Mouse (Mus musculus): ENCODE results near the gene Lsamp. TPM values are rescaled to one million over a fixed set of nuclear protein-coding genes. Genes with fewer than 3 reads are reported as not detected.
A peak's percentile ranks its signal among the peaks of the same experiment; 100 is the strongest.

Gene Lsamp
- polyA plus RNA-seq, 1 experiment from 2014 or later: 10.0 TPM

DNA sequence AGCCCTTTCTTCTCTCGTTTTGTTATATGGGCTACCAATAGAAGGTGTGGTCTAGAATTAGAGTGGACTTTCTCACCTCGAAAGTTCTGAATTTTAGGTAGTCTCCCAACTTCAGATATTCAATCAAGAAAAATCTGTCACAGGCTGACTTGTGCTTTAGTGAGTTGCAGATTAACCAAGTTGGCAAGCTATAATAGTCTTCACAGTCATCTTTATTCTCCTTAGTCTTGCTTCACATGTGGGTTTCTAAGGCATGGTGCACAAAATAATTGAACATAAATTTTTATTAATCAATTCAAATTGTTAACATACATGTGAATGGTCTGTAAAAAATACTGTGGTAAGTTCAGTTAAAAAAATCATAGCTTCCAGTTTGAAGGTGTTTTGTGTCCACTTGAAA is 930.0 kb downstream of the Lsamp start:
- no peaks in the 10 kb centered on the region for H3K4me1 ChIP-seq
- no peak overlapping the region for H3K4me3 ChIP-seq
- no peaks in the 10 kb centered on the region for H3K27me3 ChIP-seq
- H3K36me3 ChIP-seq: no peaks in the 10 kb centered on the region
- ATAC-seq (ENCODE audit: insufficient number of reproducible peaks, low FRiP score, low TSS enrichment, low read depth): no peak
- H3K27ac ChIP-seq: no peak overlapping the region
- H3K9me3 ChIP-seq: no peaks in the 10 kb centered on the region
- no peak overlapping the region for H3K9ac ChIP-seq
- WGBS: 74% methylated on average over 2 of the region's 2 CpGs
- no peak overlapping the region for H3K4me2 ChIP-seq

DNA sequence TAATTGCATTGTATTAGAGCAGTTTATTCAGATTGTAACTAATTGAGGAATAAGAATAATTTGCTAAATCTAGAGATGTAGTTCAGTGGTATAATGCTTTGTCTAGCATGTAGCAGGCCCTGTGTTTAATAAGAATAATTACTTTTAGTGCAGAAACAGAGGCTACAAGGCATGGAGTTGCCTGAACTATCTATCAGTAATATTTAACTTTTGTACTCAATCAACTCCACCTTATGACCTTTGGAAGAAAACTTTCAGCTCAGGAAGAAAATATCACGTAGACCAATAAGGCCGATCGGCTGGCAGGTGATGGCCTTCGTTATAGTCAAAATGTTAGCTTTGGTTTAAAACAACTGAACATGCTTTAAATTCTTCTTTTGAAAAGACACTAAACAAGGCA is 946.4 kb downstream of the Lsamp start:
- no peak for ATAC-seq (ENCODE audit: insufficient number of reproducible peaks, low FRiP score, low TSS enrichment, low read depth)
- 84% methylated on average over 4 of the region's 4 CpGs for WGBS
- Histone ChIP-seq H3K4me3 (no peak overlapping the region), H3K4me1 (no peaks in the 10 kb centered on the region), H3K9ac (no peak overlapping the region), H3K27me3 (no peaks in the 10 kb centered on the region), H3K9me3 (no peaks in the 10 kb centered on the region), H3K4me2 (no peak overlapping the region), H3K27ac (no peak overlapping the region), H3K36me3 (no peaks in the 10 kb centered on the region)

DNA sequence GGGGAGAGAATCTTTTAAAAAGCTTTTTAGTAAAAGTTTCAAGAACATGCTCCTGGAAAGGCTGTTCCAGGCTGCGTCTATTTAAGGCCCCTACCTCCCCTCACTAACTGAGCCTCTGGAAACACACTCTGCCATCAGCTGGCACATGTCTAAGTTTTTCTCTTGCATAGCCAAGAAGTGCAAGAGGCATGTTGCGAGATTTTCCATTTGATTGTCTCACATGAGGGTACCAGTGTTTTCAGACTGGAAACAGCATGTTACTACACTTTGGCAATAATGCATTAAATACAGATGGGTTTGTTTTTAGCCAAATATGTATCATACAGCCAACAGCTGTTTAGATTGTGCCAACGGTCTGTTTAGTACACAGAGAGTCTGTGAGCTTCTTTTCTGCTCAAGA is 958.1 kb downstream of the Lsamp start:
- Histone ChIP-seq H3K27me3 (no peaks in the 10 kb centered on the region), H3K9ac (no peak overlapping the region), H3K9me3 (no peaks in the 10 kb centered on the region), H3K36me3 (no peaks in the 10 kb centered on the region), H3K4me3 (no peak overlapping the region), H3K4me1 (no peaks in the 10 kb centered on the region), H3K27ac (no peak overlapping the region), H3K4me2 (no peak overlapping the region)
- WGBS: 58% methylated on average over 3 of the region's 3 CpGs
- no peak for ATAC-seq (ENCODE audit: insufficient number of reproducible peaks, low FRiP score, low TSS enrichment, low read depth)

DNA sequence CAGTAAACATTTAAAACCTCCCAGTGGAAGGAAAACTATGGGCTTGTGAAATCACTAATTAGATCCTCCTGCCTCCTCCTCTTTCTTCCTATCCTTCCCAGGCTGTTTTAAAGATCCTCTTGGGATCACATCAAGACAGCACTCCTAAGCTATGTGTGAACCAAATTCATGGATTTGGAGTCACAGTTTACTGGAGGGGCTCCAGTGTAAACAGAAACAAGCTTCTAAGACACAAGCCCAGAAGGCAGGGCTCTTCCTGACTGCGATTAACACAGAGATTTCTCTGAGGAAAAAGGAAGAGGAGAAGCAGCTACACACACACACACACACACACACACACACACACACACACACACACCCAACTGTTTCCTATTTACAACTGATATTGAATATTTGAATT is 961.7 kb downstream of the Lsamp start:
- Histone ChIP-seq H3K4me3 (no peak overlapping the region), H3K27me3 (no peaks in the 10 kb centered on the region), H3K9ac (no peak overlapping the region), H3K4me1 (no peaks in the 10 kb centered on the region), H3K4me2 (no peak overlapping the region), H3K27ac (no peak overlapping the region), H3K9me3 (no peaks in the 10 kb centered on the region), H3K36me3 (no peaks in the 10 kb centered on the region)
- no peak for ATAC-seq (ENCODE audit: insufficient number of reproducible peaks, low FRiP score, low TSS enrichment, low read depth)
- 29% methylated on average over 1 of the region's 1 CpGs for WGBS

DNA sequence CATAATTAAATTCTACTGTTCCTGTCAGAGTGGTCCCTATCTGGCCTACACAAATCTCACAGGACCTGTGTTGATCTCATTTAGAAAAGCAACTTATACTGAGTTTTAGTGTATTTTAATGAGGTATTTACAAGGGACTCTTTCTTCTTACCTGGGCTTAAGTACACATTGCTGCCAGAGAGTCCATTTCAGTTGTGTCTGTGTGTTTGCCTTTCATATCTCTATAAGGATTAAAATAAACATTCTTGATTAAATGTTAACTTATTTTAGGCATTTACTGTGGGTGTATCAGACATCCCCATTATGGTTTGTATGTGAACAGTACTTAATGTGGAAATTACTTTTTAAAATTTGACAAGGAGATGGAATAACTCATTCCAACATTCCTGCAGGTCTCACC is 963.9 kb downstream of the Lsamp start:
- H3K4me3 ChIP-seq: no peak overlapping the region
- no peak for ATAC-seq (ENCODE audit: insufficient number of reproducible peaks, low FRiP score, low TSS enrichment, low read depth)
- H3K4me1 ChIP-seq: no peaks in the 10 kb centered on the region
- H3K9ac ChIP-seq: no peak overlapping the region
- no peaks in the 10 kb centered on the region for H3K9me3 ChIP-seq
- no peaks in the 10 kb centered on the region for H3K27me3 ChIP-seq
- H3K36me3 ChIP-seq: no peaks in the 10 kb centered on the region
- H3K4me2 ChIP-seq: no peak overlapping the region
- no peak overlapping the region for H3K27ac ChIP-seq

DNA sequence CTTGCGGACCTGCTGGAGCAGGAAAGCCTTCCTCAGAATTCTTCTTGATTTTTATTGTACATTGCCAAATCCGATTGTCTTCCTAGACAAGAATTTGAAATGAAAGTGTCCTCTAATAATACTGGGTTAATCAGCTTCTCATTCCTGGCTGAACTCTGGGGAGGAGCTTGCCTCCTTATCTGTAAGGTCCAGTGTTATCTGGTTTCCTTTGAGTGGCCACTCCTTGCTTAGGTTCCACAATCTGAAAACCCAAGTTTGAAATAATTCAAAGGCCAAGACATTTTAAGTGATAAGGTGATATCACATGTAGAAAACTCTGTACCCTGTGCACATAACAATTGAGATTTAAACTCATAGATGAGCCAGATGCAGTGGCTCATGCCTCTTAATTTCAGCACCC is 975.0 kb downstream of the Lsamp start:
- Histone ChIP-seq H3K4me1 (no peaks in the 10 kb centered on the region), H3K27me3 (no peaks in the 10 kb centered on the region), H3K27ac (no peak overlapping the region), H3K4me3 (no peak overlapping the region), H3K9ac (no peak overlapping the region), H3K36me3 (no peaks in the 10 kb centered on the region), H3K9me3 (no peaks in the 10 kb centered on the region), H3K4me2 (no peak overlapping the region)
- 75% methylated on average over 2 of the region's 2 CpGs for WGBS
- ATAC-seq (ENCODE audit: insufficient number of reproducible peaks, low FRiP score, low TSS enrichment, low read depth): no peak

DNA sequence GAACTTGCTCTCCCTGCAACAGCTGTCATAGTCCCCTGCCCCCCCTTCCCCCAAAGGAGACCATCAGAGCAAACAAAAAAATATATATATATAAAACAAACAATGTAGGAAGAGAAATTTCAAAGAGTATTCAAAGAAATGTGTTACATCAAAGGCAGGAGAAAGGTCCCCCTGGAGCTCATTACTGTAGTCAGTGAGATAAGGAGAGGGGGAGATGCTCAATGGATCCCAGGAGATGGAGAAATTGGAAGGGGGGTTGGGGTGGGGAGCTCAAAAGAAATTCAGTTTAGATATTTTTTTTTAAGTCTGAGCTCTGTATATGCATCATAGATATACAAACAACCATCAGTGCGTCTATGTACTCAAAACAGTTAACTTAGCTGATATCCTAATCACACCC is 976.4 kb downstream of the Lsamp start:
- no peaks in the 10 kb centered on the region for H3K9me3 ChIP-seq
- no peaks in the 10 kb centered on the region for H3K4me1 ChIP-seq
- H3K27me3 ChIP-seq: no peaks in the 10 kb centered on the region
- no peak overlapping the region for H3K27ac ChIP-seq
- H3K36me3 ChIP-seq: no peaks in the 10 kb centered on the region
- no peak for ATAC-seq (ENCODE audit: insufficient number of reproducible peaks, low FRiP score, low TSS enrichment, low read depth)
- no peak overlapping the region for H3K4me2 ChIP-seq
- WGBS: 77% methylated on average over 1 of the region's 1 CpGs
- no peak overlapping the region for H3K9ac ChIP-seq
- no peak overlapping the region for H3K4me3 ChIP-seq

DNA sequence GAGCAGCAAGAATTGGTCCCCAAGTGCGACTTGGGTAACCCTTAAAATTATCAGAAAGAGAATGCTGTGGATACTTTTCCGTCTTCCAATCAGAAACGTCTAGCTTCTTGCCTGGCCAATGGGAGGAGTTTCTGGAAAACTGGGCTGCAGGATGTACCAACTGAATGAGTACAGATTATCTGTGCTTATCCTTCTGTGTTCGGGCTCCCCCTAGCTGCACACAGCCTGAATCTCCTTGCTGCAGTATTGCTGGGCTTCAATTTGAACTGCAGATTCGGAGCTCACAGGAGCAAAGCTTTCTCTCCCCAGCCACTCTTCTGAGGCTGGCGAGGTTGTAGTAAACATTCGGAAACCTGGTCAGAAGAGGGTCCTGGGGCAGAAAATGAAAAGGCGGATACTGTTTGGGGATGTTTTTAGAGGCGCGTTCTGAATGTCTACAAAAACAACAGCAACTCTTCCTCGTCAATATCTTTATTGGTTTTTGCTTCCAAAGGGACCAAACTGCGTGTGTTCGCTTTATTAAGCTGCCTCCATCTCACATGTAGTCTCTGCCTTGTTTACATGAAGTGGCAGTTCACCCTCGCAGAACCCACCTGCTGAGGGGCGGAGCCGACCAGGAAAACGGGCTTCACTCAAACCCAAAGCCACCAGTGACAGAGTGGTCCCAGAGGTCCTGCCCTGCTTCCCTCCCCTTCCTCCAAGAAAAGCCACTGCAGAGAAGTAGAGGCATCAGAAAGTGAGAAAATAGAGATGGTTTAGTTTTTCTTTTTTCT is 984.1 kb downstream of the Lsamp start:
- peak overlapping the region; percentile 48 for H3K4me2 ChIP-seq
- no peaks in the 10 kb centered on the region for H3K36me3 ChIP-seq
- H3K27ac ChIP-seq: no peak overlapping the region
- 23% methylated on average over 17 of the region's 17 CpGs for WGBS
- H3K9ac ChIP-seq: no peak overlapping the region
- ATAC-seq (ENCODE audit: insufficient number of reproducible peaks, low FRiP score, low TSS enrichment, low read depth): 0 out of 2 replicates have a peak, but pooled peaks have one; percentile 55
- no peaks in the 10 kb centered on the region for H3K9me3 ChIP-seq
- H3K4me1 ChIP-seq: peaks cover 5% of the 10 kb centered on the region
- no peaks in the 10 kb centered on the region for H3K27me3 ChIP-seq
- H3K4me3 ChIP-seq: peak overlapping the region; percentile 28

DNA sequence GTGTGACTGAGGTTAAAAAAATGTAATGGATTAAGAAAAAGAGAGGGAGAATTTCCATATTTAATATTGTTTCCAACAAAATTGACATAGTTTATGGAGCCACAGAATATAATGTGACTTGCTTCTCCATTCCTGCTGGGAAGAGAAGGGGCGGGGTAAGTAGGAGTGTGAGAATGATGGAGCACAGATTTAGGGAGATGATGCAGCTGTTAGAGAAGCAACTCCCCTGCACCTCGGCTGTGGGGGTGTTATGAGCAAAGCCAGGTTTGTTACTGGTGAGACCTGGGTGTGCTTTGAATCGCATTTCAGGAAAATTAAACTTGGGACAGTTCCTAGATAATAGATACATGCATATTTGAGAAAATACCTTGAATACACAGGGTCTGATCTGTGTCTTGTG is 987.2 kb downstream of the Lsamp start:
- H3K9ac ChIP-seq: no peak overlapping the region
- 59% methylated on average over 3 of the region's 3 CpGs for WGBS
- no peaks in the 10 kb centered on the region for H3K27me3 ChIP-seq
- no peaks in the 10 kb centered on the region for H3K36me3 ChIP-seq
- H3K27ac ChIP-seq: no peak overlapping the region
- no peak overlapping the region for H3K4me2 ChIP-seq
- no peaks in the 10 kb centered on the region for H3K9me3 ChIP-seq
- peaks cover 5% of the 10 kb centered on the region for H3K4me1 ChIP-seq
- no peak for ATAC-seq (ENCODE audit: insufficient number of reproducible peaks, low FRiP score, low TSS enrichment, low read depth)
- H3K4me3 ChIP-seq: no peak overlapping the region

DNA sequence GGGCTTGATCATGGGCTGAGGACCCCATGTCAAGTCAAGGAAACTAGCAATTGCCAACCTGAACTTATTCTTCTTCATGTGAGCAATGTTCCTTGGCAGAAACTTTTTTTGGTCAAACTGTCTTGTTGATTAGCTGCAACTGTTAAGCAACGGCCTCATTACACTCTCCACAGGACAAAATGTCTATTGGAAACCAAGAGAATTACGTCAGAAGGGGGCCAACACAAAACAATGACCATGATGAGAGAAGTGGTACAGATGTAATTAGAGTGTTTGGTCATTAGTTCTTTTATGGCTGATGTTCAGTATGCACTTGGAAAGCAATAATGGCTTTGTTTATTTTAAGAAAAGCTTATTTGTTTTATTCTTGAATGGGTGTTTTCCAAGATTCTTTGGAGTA is 989.9 kb downstream of the Lsamp start:
- Histone ChIP-seq H3K4me2 (no peak overlapping the region), H3K4me1 (no peaks in the 10 kb centered on the region), H3K27ac (no peak overlapping the region), H3K9me3 (no peaks in the 10 kb centered on the region), H3K4me3 (no peak overlapping the region), H3K9ac (no peak overlapping the region), H3K36me3 (no peaks in the 10 kb centered on the region), H3K27me3 (no peaks in the 10 kb centered on the region)
- WGBS: 53% methylated on average over 2 of the region's 2 CpGs
- no peak for ATAC-seq (ENCODE audit: insufficient number of reproducible peaks, low FRiP score, low TSS enrichment, low read depth)

DNA sequence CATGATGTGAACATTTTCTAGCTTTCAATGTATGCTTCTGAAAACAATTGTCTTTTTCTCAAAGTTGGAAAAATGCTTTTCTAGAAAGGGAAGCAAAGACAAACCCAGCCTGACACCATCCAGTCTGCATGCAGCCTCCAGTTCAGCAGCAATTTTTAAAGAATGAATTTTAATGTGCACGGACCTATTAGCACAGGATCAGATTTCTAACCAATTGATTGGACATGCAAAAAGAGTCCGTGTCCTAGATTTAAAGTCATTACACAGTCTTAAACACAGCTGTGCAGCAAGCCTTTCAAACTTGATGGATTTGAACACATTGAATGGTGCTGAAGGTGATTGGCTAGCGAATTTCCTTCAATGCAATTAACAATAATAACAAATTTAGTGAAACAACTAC is 998.9 kb downstream of the Lsamp start:
- Histone ChIP-seq H3K4me3 (no peak overlapping the region), H3K9me3 (no peaks in the 10 kb centered on the region), H3K27me3 (no peaks in the 10 kb centered on the region), H3K36me3 (no peaks in the 10 kb centered on the region), H3K4me1 (no peaks in the 10 kb centered on the region), H3K4me2 (no peak overlapping the region), H3K9ac (no peak overlapping the region), H3K27ac (no peak overlapping the region)
- ATAC-seq (ENCODE audit: insufficient number of reproducible peaks, low FRiP score, low TSS enrichment, low read depth): no peak
- WGBS: 52% methylated on average over 3 of the region's 3 CpGs

DNA sequence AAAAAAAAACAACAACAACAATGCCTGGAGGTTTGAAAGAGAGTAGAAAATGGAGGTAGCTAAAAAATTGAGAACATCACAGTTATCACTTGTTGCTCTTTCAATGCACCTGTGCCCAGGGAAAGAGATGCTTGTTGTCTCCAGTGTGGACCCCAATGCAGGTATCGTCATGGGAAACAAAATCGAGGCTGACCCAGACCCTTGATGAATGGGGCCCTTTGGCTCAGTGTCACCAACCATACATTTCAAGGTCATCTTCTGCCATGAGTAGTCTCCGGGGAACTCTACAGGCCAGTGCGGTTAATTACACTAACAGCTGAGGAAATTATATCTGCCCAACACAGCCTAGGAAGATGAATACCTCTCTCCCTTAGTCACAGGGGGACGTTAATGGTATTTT is 1023.4 kb downstream of the Lsamp start:
- 76% methylated on average over 5 of the region's 5 CpGs for WGBS
- Histone ChIP-seq H3K9me3 (no peaks in the 10 kb centered on the region), H3K9ac (no peak overlapping the region), H3K4me2 (no peak overlapping the region), H3K27me3 (no peaks in the 10 kb centered on the region), H3K27ac (no peak overlapping the region), H3K36me3 (no peaks in the 10 kb centered on the region), H3K4me1 (no peaks in the 10 kb centered on the region), H3K4me3 (no peak overlapping the region)
- no peak for ATAC-seq (ENCODE audit: insufficient number of reproducible peaks, low FRiP score, low TSS enrichment, low read depth)

DNA sequence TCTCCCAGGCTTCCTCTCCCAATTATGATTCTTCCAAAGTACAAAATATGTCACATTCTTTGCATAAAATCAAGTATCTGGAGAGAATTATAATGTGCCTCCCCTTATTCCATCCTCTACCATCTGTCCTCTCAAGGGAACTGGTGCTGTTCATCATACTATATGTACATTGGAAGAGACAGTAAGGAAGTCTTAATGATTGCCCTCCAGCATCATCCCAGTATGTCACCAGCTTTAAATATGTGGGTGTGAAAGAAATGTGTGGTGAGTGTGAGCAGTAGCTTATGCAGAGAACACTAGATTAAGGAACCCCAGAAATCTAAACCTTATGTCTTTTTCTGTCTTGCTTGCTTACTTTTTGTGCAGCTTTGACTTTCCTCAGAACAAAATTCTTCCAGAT is 1050.6 kb downstream of the Lsamp start:
- ATAC-seq (ENCODE audit: insufficient number of reproducible peaks, low FRiP score, low TSS enrichment, low read depth): no peak
- Histone ChIP-seq H3K36me3 (no peaks in the 10 kb centered on the region), H3K4me2 (no peak overlapping the region), H3K9ac (no peak overlapping the region), H3K27ac (no peak overlapping the region), H3K4me1 (no peaks in the 10 kb centered on the region), H3K27me3 (no peaks in the 10 kb centered on the region), H3K9me3 (no peaks in the 10 kb centered on the region), H3K4me3 (no peak overlapping the region)

Measured in limb, embryonic 15.5 days (tissue).